Mouse (Mus musculus) heart, embryonic 12.5 days (tissue): ENCODE results near the gene Reg3d. TPM values are rescaled to one million over a fixed set of nuclear protein-coding genes. Genes with fewer than 3 reads are reported as not detected.

ENCODE experiments used
- ATAC-seq: fragments of 200-750 bp; cut with Nextera tagmentation; 2 replicates; pipeline ENCODE4 v1.8.0; 2017; ENCODE audit warnings: moderate TSS enrichment, moderate library complexity; ENCODE audit not compliant: insufficient number of reproducible peaks, low FRiP score
- H3K27ac ChIP-seq: fragments of 300-500 bp; sonication (generic); 2 replicates; pipeline ENCODE4 v1.5.1; 2016; ENCODE audit warnings: mild to moderate bottlenecking, moderate library complexity; ENCODE audit not compliant: poor library complexity, severe bottlenecking
- H3K27me3 ChIP-seq: fragments of 300-500 bp; sonication (generic); replicated peaks from 2 replicates; pipeline ENCODE4 v1.6.1; 2016; ENCODE audit warnings: mild to moderate bottlenecking, moderate library complexity
- H3K36me3 ChIP-seq: fragments of 300-500 bp; sonication (generic); 2 replicates; pipeline ENCODE4 v1.6.1; 2016; ENCODE audit warnings: mild to moderate bottlenecking, moderate library complexity
- H3K4me1 ChIP-seq: fragments of 300-500 bp; sonication (generic); replicated peaks from 2 replicates; pipeline ENCODE4 v1.6.1; 2016; ENCODE audit warnings: mild to moderate bottlenecking
- H3K4me2 ChIP-seq: fragments of 300-500 bp; sonication (generic); 2 replicates; pipeline ENCODE4 v1.6.1; 2016; ENCODE audit warnings: mild to moderate bottlenecking, moderate library complexity
- H3K4me3 ChIP-seq: fragments of 300-500 bp; sonication (generic); 2 replicates; pipeline ENCODE4 v1.5.1; 2016; ENCODE audit warnings: mild to moderate bottlenecking
- H3K9ac ChIP-seq: fragments of 300-500 bp; sonication (generic); 2 replicates; pipeline ENCODE4 v1.6.1; 2016; ENCODE audit warnings: mild to moderate bottlenecking, moderate library complexity
- H3K9me3 ChIP-seq: fragments of 300-500 bp; sonication (generic); replicated peaks from 2 replicates; pipeline ENCODE4 v1.6.1; 2016; ENCODE audit warnings: mild to moderate bottlenecking, moderate library complexity
- WGBS: fragments of 180-500 bp; shearing (Covaris S2); methylation state at CpG from one replicate; pipeline ENCODE4 v1.1.7; 2016; 5-methylcytosine and 5-hydroxymethylcytosine counted together
- polyA plus RNA-seq: library from polyadenylated mRNA; unstranded; fragments of >200 nt; fragmentation: Nextera tagmentation; extraction: Ambion mirVana; gene quantifications from 2 replicates; pipeline ENCODE4 v1.2.1, GENCODE M21; 2016

Gene Reg3d
- polyA plus RNA-seq, 1 experiment from 2014 or later, result not detected

- H3K36me3 ChIP-seq, result no peaks in the 10 kb centered on the region
- WGBS, result 64% methylated on average over 2 of the region's 2 CpGs
These were observed 49.5 kb downstream of the Reg3d start for GRCm38 (mm10) chr6:78329166-78329565.

GRCm38 (mm10) chr6:78327798-78328197, 50.9 kb downstream of the Reg3d start:
- H3K9me3 ChIP-seq, result no peaks in the 10 kb centered on the region
- no peaks in the 10 kb centered on the region for H3K36me3 ChIP-seq
- H3K27ac ChIP-seq, result no peak overlapping the region
- no peak overlapping the region for H3K9ac ChIP-seq
- no peak for ATAC-seq
- H3K27me3 ChIP-seq, result no peaks in the 10 kb centered on the region
- H3K4me3 ChIP-seq, result no peak overlapping the region
- H3K4me1 ChIP-seq, result no peaks in the 10 kb centered on the region
- H3K4me2 ChIP-seq, result no peak overlapping the region

More at GRCm38 (mm10) chr6:78329166-78329565, 49.5 kb downstream of the Reg3d start:
- Histone ChIP-seq H3K9ac (no peak overlapping the region), H3K4me2 (no peak overlapping the region), H3K27ac (no peak overlapping the region), H3K4me1 (no peaks in the 10 kb centered on the region), H3K27me3 (no peaks in the 10 kb centered on the region), H3K9me3 (no peaks in the 10 kb centered on the region), H3K4me3 (no peak overlapping the region)
- ATAC-seq, result no peak

Other genes with a start within 250 kb of the Reg3d start
- not detected in 2 replicates for gene Reg3b, start 8.2 kb downstream of the Reg3d start, polyA plus RNA-seq
- not detected in 2 replicates for gene Reg3a, start 1.8 kb upstream of the Reg3d start, polyA plus RNA-seq
- gene Reg2, start 16.8 kb upstream of the Reg3d start, polyA plus RNA-seq, result not detected in 2 replicates
- not detected in 2 replicates for gene Reg1, start 43.8 kb upstream of the Reg3d start, polyA plus RNA-seq
- gene Reg3g, start 90.0 kb upstream of the Reg3d start, polyA plus RNA-seq, result not detected in 2 replicates